Mouse (Mus musculus): ENCODE results near the gene Tgm7. TPM values are rescaled to one million over a fixed set of nuclear protein-coding genes. Genes with fewer than 3 reads are reported as not detected.
A peak's percentile ranks its signal among the peaks of the same experiment; 100 is the strongest.

Gene Tgm7
- not detected in 2 replicates for polyA plus RNA-seq (2015; fragmentation: Nextera tagmentation; extraction: Ambion mirVana)

DNA sequence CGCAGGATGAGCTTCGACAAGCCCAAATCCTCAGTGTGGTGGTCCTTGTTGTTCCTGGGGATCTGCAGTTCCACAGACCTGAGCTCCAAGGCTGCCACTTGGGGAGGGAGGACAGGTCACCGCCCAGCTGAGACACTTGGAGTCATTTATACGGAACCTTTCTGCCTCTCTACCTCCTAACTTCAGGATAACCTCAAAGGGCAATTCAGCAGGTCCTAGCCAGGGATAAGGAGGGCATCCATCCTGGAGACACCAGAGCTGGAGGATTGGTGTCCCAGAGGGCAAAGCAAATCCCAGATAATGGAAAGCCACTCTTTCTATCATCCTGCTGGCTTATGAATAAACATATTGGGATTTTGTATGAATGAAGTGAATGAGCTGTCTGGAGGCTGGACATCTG is at the start of gene Tgm7:
Gene Tgm7, minus strand, starts transcription at position 101 of the 400 bp plus-strand sequence.
- no peak for ATAC-seq (replicated peaks; ENCODE audit: insufficient number of reproducible peaks, insufficient read depth, low FRiP score, low read depth)
- Histone ChIP-seq H3K4me2 (no peak within 1 kb of the TSS), H3K27me3 (0 out of 2 replicates have a peak, but pooled peaks cover 3% of the 10 kb centered on the region), H3K9me3 (replicated peaks) (no peaks in the 10 kb centered on the region), H3K9ac (no peak within 1 kb of the TSS), H3K4me3 (no peak within 1 kb of the TSS), H3K36me3 (no peaks in the 10 kb centered on the region), H3K4me1 (replicated peaks) (no peaks in the 10 kb centered on the region), H3K27ac (no peak within 1 kb of the TSS)
- WGBS = 82% methylated on average over 4 of the region's 4 CpGs

DNA sequence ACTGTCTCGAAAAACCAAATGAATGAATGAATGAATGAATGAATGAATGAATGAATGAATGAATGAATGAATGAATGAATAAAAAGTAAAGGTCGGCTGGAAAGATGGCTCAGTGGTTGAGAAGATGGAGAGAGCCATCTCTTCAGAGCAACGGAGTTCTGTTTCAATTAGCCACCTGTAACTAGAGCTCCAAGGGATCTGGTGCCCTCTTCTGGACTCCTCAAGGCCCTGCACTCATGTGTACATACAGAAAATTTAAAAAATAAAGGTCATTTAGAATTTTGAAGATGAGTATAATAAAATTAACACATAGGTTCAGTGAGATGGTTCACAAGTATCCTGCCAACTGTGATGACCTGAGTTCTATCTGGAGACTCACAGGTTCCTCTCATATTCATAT is 43.5 kb upstream of the Tgm7 start:
- no peak overlapping the region for H3K27ac ChIP-seq
- no peak overlapping the region for H3K4me3 ChIP-seq
- no peaks in the 10 kb centered on the region for H3K9me3 ChIP-seq (replicated peaks)
- no peak for ATAC-seq (replicated peaks; ENCODE audit: insufficient number of reproducible peaks, insufficient read depth, low FRiP score, low read depth)
- WGBS = 86% methylated on average over 3 of the region's 3 CpGs
- no peak overlapping the region for H3K9ac ChIP-seq
- peaks cover 32% of the 10 kb centered on the region for H3K36me3 ChIP-seq
- no peak overlapping the region for H3K4me2 ChIP-seq
- no peaks in the 10 kb centered on the region for H3K4me1 ChIP-seq (replicated peaks)
- H3K27me3 ChIP-seq = no peaks in the 10 kb centered on the region

DNA sequence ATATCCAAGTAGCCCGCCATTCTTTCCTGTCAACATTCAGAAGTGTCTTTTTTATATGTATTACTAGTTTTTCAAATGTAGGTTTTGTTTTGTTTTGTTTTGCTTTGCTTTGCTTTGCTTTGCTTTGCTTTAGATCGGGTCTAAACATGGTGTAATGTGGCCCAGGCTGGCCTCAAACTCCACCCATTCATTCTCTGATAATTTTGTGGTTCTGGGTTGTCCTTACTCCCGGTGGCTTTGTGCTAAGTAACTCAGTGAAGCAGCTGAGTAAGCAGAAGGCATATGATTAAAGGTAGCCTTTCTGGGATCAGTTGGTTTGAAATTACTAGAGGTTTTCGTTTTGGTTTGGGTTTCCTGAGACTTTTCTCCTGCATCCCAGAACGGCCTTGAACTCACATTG is 40.1 kb upstream of the Tgm7 start:
- Histone ChIP-seq H3K4me1 (replicated peaks) (no peaks in the 10 kb centered on the region), H3K36me3 (peaks cover 32% of the 10 kb centered on the region), H3K9me3 (replicated peaks) (no peaks in the 10 kb centered on the region), H3K27me3 (no peaks in the 10 kb centered on the region), H3K27ac (no peak overlapping the region), H3K9ac (no peak overlapping the region), H3K4me2 (no peak overlapping the region), H3K4me3 (no peak overlapping the region)
- 78% methylated on average over 5 of the region's 5 CpGs for WGBS
- ATAC-seq (replicated peaks; ENCODE audit: insufficient number of reproducible peaks, insufficient read depth, low FRiP score, low read depth) = no peak

DNA sequence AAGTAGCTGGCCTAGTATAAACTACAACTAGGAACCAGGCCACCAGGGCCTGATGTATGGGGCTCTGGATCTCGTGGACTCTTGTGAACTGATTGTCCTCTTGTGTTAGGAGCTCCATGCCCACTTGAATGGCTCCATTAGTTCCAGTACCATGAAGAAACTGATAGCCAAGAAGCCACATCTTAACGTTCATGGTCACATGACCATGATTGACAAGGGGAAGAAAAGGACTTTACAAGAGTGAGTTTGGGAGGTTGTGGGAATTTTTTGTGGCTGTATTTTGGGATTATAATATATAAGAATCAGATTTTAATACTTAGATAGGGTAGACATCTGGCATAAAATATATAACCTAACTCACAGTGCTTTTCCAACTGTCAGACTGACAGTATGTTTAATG is 32.8 kb upstream of the Tgm7 start:
- peaks cover 32% of the 10 kb centered on the region for H3K4me1 ChIP-seq (replicated peaks)
- 69% methylated on average over 2 of the region's 2 CpGs for WGBS
- no peak for ATAC-seq (replicated peaks; ENCODE audit: insufficient number of reproducible peaks, insufficient read depth, low FRiP score, low read depth)

DNA sequence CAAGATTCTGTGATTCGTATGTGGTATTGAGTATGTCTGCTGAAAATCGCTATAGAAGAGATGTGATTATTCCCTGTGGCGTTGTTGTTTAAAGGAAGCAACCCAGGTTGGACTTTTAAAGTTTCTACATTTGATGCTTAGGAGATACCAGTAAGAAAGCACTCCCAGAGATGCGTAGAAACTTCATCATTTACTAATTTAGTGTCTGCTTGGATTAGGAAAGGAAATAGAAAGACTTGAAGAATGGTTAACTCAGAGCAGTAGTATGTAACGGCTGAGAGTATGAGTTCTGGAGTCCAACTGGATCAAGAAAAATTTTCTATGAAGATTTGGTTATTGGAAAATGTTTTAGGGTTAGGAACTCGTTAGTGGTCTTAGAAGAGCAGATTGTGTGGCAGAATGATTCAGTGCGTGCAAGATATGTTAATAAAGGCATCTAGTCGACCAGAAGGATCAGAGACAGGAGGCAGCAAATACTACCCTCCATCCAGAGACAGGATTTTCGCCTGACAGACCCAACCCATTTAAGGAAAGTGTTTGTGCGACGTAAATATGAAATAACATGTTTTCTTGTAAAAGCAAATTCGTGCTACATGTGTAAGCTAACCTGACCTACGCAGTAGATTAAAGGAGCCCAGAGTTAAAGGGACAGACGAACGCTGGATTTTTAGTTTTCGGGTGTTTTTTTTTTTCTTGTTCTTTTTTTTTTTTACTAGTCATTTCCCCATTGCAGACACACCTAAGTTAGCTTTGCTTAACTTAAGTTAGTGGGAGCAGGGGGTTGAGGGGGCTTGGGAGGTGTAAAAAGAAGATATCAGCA is 31.8 kb upstream of the Tgm7 start:
- peak overlapping the region; percentile 94 for H3K4me2 ChIP-seq
- peak overlapping the region; percentile 67 for H3K4me3 ChIP-seq
- H3K27ac ChIP-seq = peak overlapping the region; percentile 99
- WGBS = 72% methylated on average over 16 of the region's 16 CpGs
- H3K9me3 ChIP-seq (replicated peaks) = no peaks in the 10 kb centered on the region
- ATAC-seq (replicated peaks; ENCODE audit: insufficient number of reproducible peaks, insufficient read depth, low FRiP score, low read depth) = no peak
- H3K9ac ChIP-seq = peak overlapping the region; percentile 90
- peaks cover 33% of the 10 kb centered on the region for H3K4me1 ChIP-seq (replicated peaks)
- no peaks in the 10 kb centered on the region for H3K27me3 ChIP-seq
- H3K36me3 ChIP-seq = peaks cover 27% of the 10 kb centered on the region

More for the DNA sequence above, 32.8 kb upstream of the Tgm7 start:
- H3K9ac ChIP-seq = no peak overlapping the region
- H3K27me3 ChIP-seq = no peaks in the 10 kb centered on the region
- H3K27ac ChIP-seq = no peak overlapping the region
- peaks cover 34% of the 10 kb centered on the region for H3K36me3 ChIP-seq
- H3K4me2 ChIP-seq = no peak overlapping the region
- no peak overlapping the region for H3K4me3 ChIP-seq
- no peaks in the 10 kb centered on the region for H3K9me3 ChIP-seq (replicated peaks)

DNA sequence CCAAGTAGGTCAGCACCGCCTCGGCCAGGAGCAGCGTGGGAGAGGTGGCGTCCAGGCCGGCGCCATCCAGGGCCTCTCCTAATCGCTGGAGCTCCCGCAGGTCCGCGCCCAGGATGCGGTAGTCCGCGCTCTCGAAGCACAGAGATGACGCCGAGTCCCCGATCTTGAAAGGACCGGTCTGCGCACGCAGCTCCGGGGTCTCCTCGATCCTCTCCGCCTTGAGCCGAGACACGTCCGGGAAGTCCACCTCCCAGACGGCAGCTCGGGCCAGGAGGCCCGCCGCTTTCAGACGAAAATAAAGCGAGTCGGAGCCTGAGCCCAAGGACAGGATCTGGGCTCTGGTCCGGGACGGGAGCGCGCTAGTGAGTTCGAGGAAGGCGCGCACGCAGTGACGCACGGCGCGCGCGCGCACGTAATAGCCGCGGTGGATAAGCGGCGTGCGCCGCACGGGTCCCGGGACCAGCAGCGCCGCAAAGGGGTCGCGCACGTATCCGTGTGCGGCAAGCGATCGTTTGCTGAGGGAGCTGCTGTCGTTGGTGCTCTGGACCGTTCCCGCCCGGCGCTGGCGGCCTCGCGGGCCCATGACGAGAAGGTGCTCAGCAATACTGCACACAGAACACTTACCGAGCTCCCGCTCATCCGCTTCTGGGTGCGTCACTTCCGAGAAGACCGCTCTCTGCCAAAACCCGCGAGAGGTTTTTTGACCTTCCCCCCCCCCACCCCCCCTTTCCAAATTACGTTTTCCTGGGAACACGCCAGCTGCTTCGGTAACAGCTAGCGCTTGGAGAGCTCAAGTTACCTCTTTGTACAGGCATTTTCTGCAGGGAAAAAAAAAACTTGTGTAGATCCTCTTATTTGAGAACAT is 30.7 kb upstream of the Tgm7 start, which contains the start of the genes Adal and Lcmt2:
Gene Adal, plus strand, starts transcription at position 411 of the 865 bp plus-strand sequence.
Gene Lcmt2, minus strand, starts transcription at position 636 of the 865 bp plus-strand sequence.
- H3K27me3 ChIP-seq = no peaks in the 10 kb centered on the region
- H3K36me3 ChIP-seq = peaks cover 19% of the 10 kb centered on the region
- ATAC-seq (replicated peaks; ENCODE audit: insufficient number of reproducible peaks, insufficient read depth, low FRiP score, low read depth) = peak; percentile 92
- peak within 1 kb of the TSS; percentile 94 for H3K4me2 ChIP-seq
- peak within 1 kb of the TSS; percentile 90 for H3K9ac ChIP-seq
- H3K9me3 ChIP-seq (replicated peaks) = no peaks in the 10 kb centered on the region
- H3K27ac ChIP-seq = peak within 1 kb of the TSS; percentile 99
- peaks cover 33% of the 10 kb centered on the region for H3K4me1 ChIP-seq (replicated peaks)
- WGBS = under 1% methylated on average over 87 of the region's 87 CpGs
- H3K4me3 ChIP-seq = peak within 1 kb of the TSS; percentile 67

DNA sequence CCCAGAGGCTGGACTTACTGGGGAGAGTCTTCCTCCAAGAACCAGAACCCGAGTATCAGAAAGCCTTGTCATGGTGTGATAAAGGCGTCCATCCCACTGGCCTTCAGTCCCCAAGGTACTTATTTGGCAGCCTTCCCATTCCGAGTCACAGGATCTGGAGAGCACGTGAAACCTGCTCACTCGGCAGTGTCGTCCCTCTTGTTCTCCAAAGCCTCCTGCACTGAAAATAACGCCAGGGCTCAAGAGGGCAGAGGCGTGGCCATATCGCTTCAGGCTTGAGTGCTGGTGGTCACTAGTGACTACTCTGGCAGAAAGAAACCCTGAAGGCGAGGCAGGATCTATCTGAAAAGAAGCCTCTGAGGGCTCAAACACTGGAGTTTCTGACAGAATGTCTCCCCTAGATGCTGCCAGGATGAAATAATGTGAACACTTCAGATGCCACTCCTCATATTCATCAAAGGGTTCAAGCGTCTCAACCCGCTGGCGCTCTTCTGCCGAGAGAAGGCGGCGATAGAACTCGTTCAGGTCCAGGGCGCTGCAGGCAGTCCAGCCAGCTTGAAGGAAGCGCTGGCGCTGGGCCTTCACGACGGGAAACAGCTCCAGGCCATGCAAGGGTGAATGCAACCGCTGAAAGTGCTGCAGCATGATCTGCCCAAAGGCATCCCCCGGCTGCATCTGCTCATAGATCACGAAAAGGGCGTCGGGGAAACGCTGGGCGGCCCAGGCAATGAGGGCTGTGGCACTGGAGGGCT is 29.8 kb upstream of the Tgm7 start:
- H3K9ac ChIP-seq = peak overlapping the region; percentile 90
- H3K27me3 ChIP-seq = no peaks in the 10 kb centered on the region
- peak overlapping the region; percentile 67 for H3K4me3 ChIP-seq
- ATAC-seq (replicated peaks; ENCODE audit: insufficient number of reproducible peaks, insufficient read depth, low FRiP score, low read depth) = peak; percentile 11; the same call in 1 of the 2 replicates
- peak overlapping the region; percentile 94 for H3K4me2 ChIP-seq
- no peaks in the 10 kb centered on the region for H3K9me3 ChIP-seq (replicated peaks)
- 27% methylated on average over 29 of the region's 29 CpGs for WGBS
- peaks cover 33% of the 10 kb centered on the region for H3K4me1 ChIP-seq (replicated peaks)
- peak overlapping the region; percentile 99 for H3K27ac ChIP-seq
- peaks cover 19% of the 10 kb centered on the region for H3K36me3 ChIP-seq

DNA sequence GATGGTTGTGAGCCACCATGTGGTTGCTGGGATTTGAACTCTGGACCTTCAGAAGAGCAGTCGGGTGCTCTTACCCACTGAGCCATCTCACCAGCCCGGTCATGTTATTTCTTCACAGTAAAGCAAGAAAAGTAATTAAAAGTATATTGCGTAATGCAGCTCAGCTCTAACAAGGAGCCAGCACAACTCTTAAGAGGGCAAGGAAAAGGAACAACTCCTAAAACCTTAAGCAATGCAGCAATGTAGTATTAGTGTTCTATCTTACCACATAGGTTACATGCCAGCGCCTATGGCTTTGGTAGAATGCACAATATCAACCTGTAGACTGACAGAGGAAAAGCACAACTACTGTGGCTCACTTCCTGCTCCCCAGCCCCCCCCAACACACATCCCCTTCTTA is 27.8 kb upstream of the Tgm7 start:
- Histone ChIP-seq H3K4me2 (peak overlapping the region; percentile 15; the same call in 1 of the 2 replicates), H3K27me3 (no peaks in the 10 kb centered on the region), H3K9me3 (replicated peaks) (no peaks in the 10 kb centered on the region), H3K36me3 (peaks cover 10% of the 10 kb centered on the region), H3K27ac (no peak overlapping the region), H3K4me1 (replicated peaks) (peaks cover 33% of the 10 kb centered on the region), H3K9ac (no peak overlapping the region), H3K4me3 (no peak overlapping the region)
- ATAC-seq (replicated peaks; ENCODE audit: insufficient number of reproducible peaks, insufficient read depth, low FRiP score, low read depth) = no peak
- 99% methylated on average over 4 of the region's 4 CpGs for WGBS

DNA sequence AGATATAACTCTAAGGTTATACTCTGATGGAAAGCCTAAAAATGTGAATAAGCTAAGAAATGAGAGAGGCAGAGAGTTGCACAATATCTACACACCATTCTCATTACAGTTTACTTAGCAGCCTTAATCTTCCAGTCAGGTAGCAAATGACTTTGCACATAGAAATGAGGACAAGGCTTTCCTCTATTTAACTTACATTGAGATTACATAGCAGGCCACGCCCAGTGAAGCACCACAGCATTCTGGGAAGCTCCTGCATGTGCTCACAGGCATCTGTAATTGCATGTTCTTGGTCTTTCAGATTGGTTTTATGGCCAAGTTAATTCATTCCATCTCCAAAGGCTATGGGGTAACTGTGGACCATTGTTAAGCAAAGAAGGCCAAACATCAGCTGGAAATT is 23.2 kb upstream of the Tgm7 start:
- no peak overlapping the region for H3K4me2 ChIP-seq
- no peaks in the 10 kb centered on the region for H3K27me3 ChIP-seq
- H3K9ac ChIP-seq = no peak overlapping the region
- WGBS = 51% methylated on average over 1 of the region's 1 CpGs
- no peaks in the 10 kb centered on the region for H3K36me3 ChIP-seq
- H3K9me3 ChIP-seq (replicated peaks) = no peaks in the 10 kb centered on the region
- ATAC-seq (replicated peaks; ENCODE audit: insufficient number of reproducible peaks, insufficient read depth, low FRiP score, low read depth) = no peak
- no peak overlapping the region for H3K4me3 ChIP-seq
- H3K4me1 ChIP-seq (replicated peaks) = peaks cover 3% of the 10 kb centered on the region
- no peak overlapping the region for H3K27ac ChIP-seq

DNA sequence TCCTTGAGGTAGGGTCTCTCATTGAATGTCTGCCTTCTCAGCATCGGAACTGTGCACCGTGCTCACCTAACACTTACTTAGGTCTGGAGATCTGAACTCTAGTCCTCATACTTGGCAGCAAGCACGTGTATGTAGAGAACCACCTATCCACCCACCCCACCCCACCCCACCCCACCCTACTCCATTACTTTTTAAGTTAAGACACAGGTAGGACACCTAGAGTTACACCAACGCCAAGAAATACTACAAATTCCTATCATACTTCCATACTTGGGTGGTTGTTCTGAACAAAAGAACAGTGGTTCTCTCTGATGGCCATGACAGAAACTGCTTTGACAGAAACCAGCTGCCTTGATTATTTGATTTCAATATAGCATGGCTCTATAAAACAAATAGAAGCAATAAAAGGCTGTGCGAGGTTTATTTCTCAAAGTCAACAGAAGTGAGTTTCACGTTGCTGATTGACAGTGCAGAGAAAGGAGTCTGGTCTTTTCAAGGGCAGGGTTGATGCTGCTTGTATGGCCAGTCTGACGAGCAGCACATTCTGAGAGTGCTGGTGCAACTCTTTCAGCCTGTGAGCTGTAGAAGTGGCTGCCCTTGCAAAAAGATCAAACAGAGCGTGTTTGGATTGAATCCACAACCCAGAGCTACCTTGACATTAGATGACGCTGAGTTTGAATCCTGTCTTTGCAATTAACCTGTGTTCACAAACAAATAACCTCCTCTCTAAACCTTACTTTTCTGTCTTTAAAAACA is 19.4 kb upstream of the Tgm7 start:
- H3K4me2 ChIP-seq = no peak overlapping the region
- no peak overlapping the region for H3K9ac ChIP-seq
- H3K36me3 ChIP-seq = no peaks in the 10 kb centered on the region
- no peak overlapping the region for H3K4me3 ChIP-seq
- no peaks in the 10 kb centered on the region for H3K27me3 ChIP-seq
- ATAC-seq (replicated peaks; ENCODE audit: insufficient number of reproducible peaks, insufficient read depth, low FRiP score, low read depth) = no peak
- WGBS = 61% methylated on average over 9 of the region's 9 CpGs
- H3K4me1 ChIP-seq (replicated peaks) = no peaks in the 10 kb centered on the region
- H3K9me3 ChIP-seq (replicated peaks) = no peaks in the 10 kb centered on the region
- no peak overlapping the region for H3K27ac ChIP-seq
